Mouse (Mus musculus) macrophage (primary cell): ENCODE results near the gene Smg6. TPM values are rescaled to one million over a fixed set of nuclear protein-coding genes. Genes with fewer than 3 reads are reported as not detected.

Experiments
- H3K27ac ChIP-seq: fragments of 350-480 bp; formaldehyde crosslinking; 2 replicates; pipeline ENCODE4 v1.9.0; 2021
- H3K36me3 ChIP-seq: fragments of 350-480 bp; formaldehyde crosslinking; 2 replicates; pipeline ENCODE4 v1.9.0; 2021; ENCODE audit errors: inconsistent target
- H3K4me3 ChIP-seq: fragments of 350-480 bp; formaldehyde crosslinking; 2 replicates; pipeline ENCODE4 v1.9.0; 2021; ENCODE audit errors: inconsistent target
- H3K79me2 ChIP-seq: fragments of 350-480 bp; formaldehyde crosslinking; 2 replicates; pipeline ENCODE4 v1.9.0; 2021; ENCODE audit errors: inconsistent target
- WGBS: methylation state at CpG from one replicate; pipeline ENCODE4 v1.1.7; 2026; ENCODE audit warnings: inconsistent platforms; ENCODE audit not compliant: missing documents; 5-methylcytosine and 5-hydroxymethylcytosine counted together
- polyA plus RNA-seq: library from polyadenylated mRNA; stranded (reverse); fragments of 250-400 nt; gene quantifications from 3 replicates; pipeline ENCODE4 v1.2.4, GENCODE M21; 2018; ENCODE audit warnings: inconsistent platforms

Smg6 gene
- polyA plus RNA-seq, 1 experiment from 2014 or later: 19.0 TPM

- WGBS: 78% methylated on average over 6 of the region's 6 CpGs
- Histone ChIP-seq H3K79me2 (no peaks in the 10 kb centered on the region), H3K4me3 (no peak overlapping the region), H3K36me3 (0 out of 2 replicates have a peak, but pooled peaks cover 2% of the 10 kb centered on the region), H3K27ac (no peak overlapping the region)
These were observed 230.4 kb downstream of the Smg6 start for GRCm38 (mm10) chr11:75155985-75156384.

- no peak overlapping the region for H3K4me3 ChIP-seq
- 97% methylated on average over 5 of the region's 5 CpGs for WGBS
- no peaks in the 10 kb centered on the region for H3K79me2 ChIP-seq
- no peak overlapping the region for H3K27ac ChIP-seq
- H3K36me3 ChIP-seq: peaks cover 6% of the 10 kb centered on the region; the same call in 1 of the 2 replicates
These were observed 230.8 kb downstream of the Smg6 start for GRCm38 (mm10) chr11:75156416-75156815.

GRCm38 (mm10) chr11:75157037-75157436 is 231.4 kb downstream of the Smg6 start:
- 94% methylated on average over 3 of the region's 4 CpGs for WGBS
- peaks cover 9% of the 10 kb centered on the region; the same call in 1 of the 2 replicates for H3K36me3 ChIP-seq

GRCm38 (mm10) chr11:75157901-75158300 is 232.3 kb downstream of the Smg6 start:
- H3K4me3 ChIP-seq: no peak overlapping the region
- 96% methylated on average over 2 of the region's 2 CpGs for WGBS

More at GRCm38 (mm10) chr11:75157037-75157436, 231.4 kb downstream of the Smg6 start:
- Histone ChIP-seq H3K79me2 (no peaks in the 10 kb centered on the region), H3K4me3 (no peak overlapping the region), H3K27ac (no peak overlapping the region)

GRCm38 (mm10) chr11:75158432-75158831 is 232.8 kb downstream of the Smg6 start:
- Histone ChIP-seq H3K79me2 (no peaks in the 10 kb centered on the region), H3K36me3 (peaks cover 16% of the 10 kb centered on the region; the same call in 1 of the 2 replicates), H3K4me3 (no peak overlapping the region), H3K27ac (no peak overlapping the region)
- 69% methylated on average over 14 of the region's 14 CpGs for WGBS

More at GRCm38 (mm10) chr11:75157901-75158300, 232.3 kb downstream of the Smg6 start:
- Histone ChIP-seq H3K36me3 (peaks cover 11% of the 10 kb centered on the region; the same call in 1 of the 2 replicates), H3K27ac (no peak overlapping the region), H3K79me2 (no peaks in the 10 kb centered on the region)

- 75% methylated on average over 2 of the region's 2 CpGs for whole genome bisulfite sequencing
- H3K79me2 ChIP-seq: no peaks in the 10 kb centered on the region
- no peak overlapping the region for H3K27ac ChIP-seq
- H3K36me3 ChIP-seq: peaks cover 18% of the 10 kb centered on the region; the same call in 1 of the 2 replicates
- H3K4me3 ChIP-seq: no peak overlapping the region
These were observed 233.9 kb downstream of the Smg6 start for GRCm38 (mm10) chr11:75159564-75159963.

- Histone ChIP-seq H3K79me2 (no peaks in the 10 kb centered on the region), H3K4me3 (no peak overlapping the region), H3K36me3 (peaks cover 18% of the 10 kb centered on the region; the same call in 1 of the 2 replicates), H3K27ac (no peak overlapping the region)
- 94% methylated on average over 7 of the region's 7 CpGs for WGBS
These were observed 235.3 kb downstream of the Smg6 start for GRCm38 (mm10) chr11:75160954-75161353.

- Histone ChIP-seq H3K4me3 (no peak overlapping the region), H3K36me3 (peaks cover 18% of the 10 kb centered on the region; the same call in 1 of the 2 replicates)
- 85% methylated on average over 3 of the region's 4 CpGs for WGBS
These were observed 235.9 kb downstream of the Smg6 start for GRCm38 (mm10) chr11:75161417-75162008.

GRCm38 (mm10) chr11:75162591-75163080 is 237.0 kb downstream of the Smg6 start:
- 98% methylated on average over 12 of the region's 12 CpGs for WGBS

More at GRCm38 (mm10) chr11:75161417-75162008, 235.9 kb downstream of the Smg6 start:
- H3K27ac ChIP-seq: no peak overlapping the region
- H3K79me2 ChIP-seq: no peaks in the 10 kb centered on the region

GRCm38 (mm10) chr11:75163379-75163778 is 237.8 kb downstream of the Smg6 start:
- 96% methylated on average over 6 of the region's 6 CpGs for WGBS
- H3K4me3 ChIP-seq: no peak overlapping the region
- peaks cover 18% of the 10 kb centered on the region; the same call in 1 of the 2 replicates for H3K36me3 ChIP-seq
- no peak overlapping the region for H3K27ac ChIP-seq
- no peaks in the 10 kb centered on the region for H3K79me2 ChIP-seq

More at GRCm38 (mm10) chr11:75162591-75163080, 237.0 kb downstream of the Smg6 start:
- H3K4me3 ChIP-seq: no peak overlapping the region
- H3K79me2 ChIP-seq: no peaks in the 10 kb centered on the region
- H3K36me3 ChIP-seq: peaks cover 18% of the 10 kb centered on the region; the same call in 1 of the 2 replicates
- no peak overlapping the region for H3K27ac ChIP-seq

GRCm38 (mm10) chr11:75164051-75164450 is 238.4 kb downstream of the Smg6 start:
- WGBS: 89% methylated on average over 2 of the region's 2 CpGs
- Histone ChIP-seq H3K36me3 (peaks cover 18% of the 10 kb centered on the region; the same call in 1 of the 2 replicates), H3K79me2 (no peaks in the 10 kb centered on the region), H3K27ac (no peak overlapping the region), H3K4me3 (no peak overlapping the region)

GRCm38 (mm10) chr11:75164750-75165149 is 239.1 kb downstream of the Smg6 start:
- Histone ChIP-seq H3K27ac (no peak overlapping the region), H3K36me3 (peaks cover 18% of the 10 kb centered on the region; the same call in 1 of the 2 replicates), H3K79me2 (no peaks in the 10 kb centered on the region), H3K4me3 (no peak overlapping the region)
- WGBS: 6% methylated on average over 15 of the region's 15 CpGs

GRCm38 (mm10) chr11:75165441-75166192 is 240.0 kb downstream of the Smg6 start:
- H3K27ac ChIP-seq: no peak overlapping the region
- no peak overlapping the region for H3K4me3 ChIP-seq
- H3K36me3 ChIP-seq: peaks cover 18% of the 10 kb centered on the region; the same call in 1 of the 2 replicates
- no peaks in the 10 kb centered on the region for H3K79me2 ChIP-seq
- 7% methylated on average over 53 of the region's 54 CpGs for WGBS

GRCm38 (mm10) chr11:75166193-75166842 is 240.7 kb downstream of the Smg6 start:
- H3K36me3 ChIP-seq: peaks cover 13% of the 10 kb centered on the region; the same call in 1 of the 2 replicates

More at GRCm38 (mm10) chr11:75166193-75166842, 240.7 kb downstream of the Smg6 start:
- 17% methylated on average over 54 of the region's 55 CpGs for WGBS
- no peak overlapping the region for H3K4me3 ChIP-seq
- no peaks in the 10 kb centered on the region for H3K79me2 ChIP-seq
- no peak overlapping the region for H3K27ac ChIP-seq
